Mouse (Mus musculus): ENCODE data around the gene Hoxa11.
A peak's percentile ranks its signal among the peaks of the same experiment; 100 is the strongest.

Hoxa11 gene

GRCm38 (mm10) chr6:52220003-52220864, 25.4 kb downstream of the Hoxa11 start:
- DNase-seq (ENCODE audit: low spot score) = no peak

- DNase-seq (ENCODE audit: low spot score) = no peak
These were observed 26.2 kb downstream of the Hoxa11 start for GRCm38 (mm10) chr6:52219234-52219942.

GRCm38 (mm10) chr6:52218643-52219215, 26.9 kb downstream of the Hoxa11 start:
- no peak for DNase-seq (ENCODE audit: low spot score)

GRCm38 (mm10) chr6:52217895-52218642, 27.5 kb downstream of the Hoxa11 start:
- DNase-seq (ENCODE audit: low spot score) = peak; percentile 1

- DNase-seq (ENCODE audit: low spot score) = peak; percentile 55
These were observed 28.2 kb downstream of the Hoxa11 start for GRCm38 (mm10) chr6:52217459-52217768.

- DNase-seq (ENCODE audit: low spot score) = peak; percentile 14
These were observed 28.7 kb downstream of the Hoxa11 start for GRCm38 (mm10) chr6:52216691-52217458.

- DNase-seq (ENCODE audit: low spot score) = no peak
These were observed 29.7 kb downstream of the Hoxa11 start for GRCm38 (mm10) chr6:52215771-52216535.

- no peak for DNase-seq (ENCODE audit: low spot score)
These were observed 30.5 kb downstream of the Hoxa11 start for GRCm38 (mm10) chr6:52215070-52215469.

- no peak for DNase-seq (ENCODE audit: low spot score)
These were observed 31.3 kb downstream of the Hoxa11 start for GRCm38 (mm10) chr6:52214271-52214670.

GRCm38 (mm10) chr6:52213119-52213986, 32.3 kb downstream of the Hoxa11 start, which contains the start of the genes Hoxa3 and Gm28308:
Hoxa3 (minus strand) TSS chr6:52213336.
Gm28308 (minus strand) TSS chr6:52213339.
- peak; percentile 2 for DNase-seq (ENCODE audit: low spot score)

- peak; percentile 31 for DNase-seq (ENCODE audit: low spot score)
These were observed 33.0 kb downstream of the Hoxa11 start for GRCm38 (mm10) chr6:52212556-52213118.

GRCm38 (mm10) chr6:52211961-52212360, 33.6 kb downstream of the Hoxa11 start:
- DNase-seq (ENCODE audit: low spot score) = no peak

GRCm38 (mm10) chr6:52211170-52211935, 34.3 kb downstream of the Hoxa11 start:
- peak; percentile 65 for DNase-seq (ENCODE audit: low spot score)

- no peak for DNase-seq (ENCODE audit: low spot score)
These were observed 35.9 kb downstream of the Hoxa11 start for GRCm38 (mm10) chr6:52209685-52210046.

- no peak for DNase-seq (ENCODE audit: low spot score)
These were observed 36.5 kb downstream of the Hoxa11 start for GRCm38 (mm10) chr6:52208868-52209684.

GRCm38 (mm10) chr6:52208072-52208867, 37.3 kb downstream of the Hoxa11 start, which contains the start of gene Hoxa6:
Hoxa6 (minus strand) TSS chr6:52208722.
- peak; percentile 21 for DNase-seq (ENCODE audit: low spot score)

- no peak for DNase-seq (ENCODE audit: low spot score)
These were observed 38.0 kb downstream of the Hoxa11 start for GRCm38 (mm10) chr6:52207684-52207976.
